Mouse (Mus musculus) heart, postnatal 0 days (tissue): Measurements from ENCODE around the gene Helz.

Source experiments
- CTCF ChIP-seq: IDR thresholded peaks from 2 replicates; pipeline ENCODE4 v1.5.1; 2016; ENCODE audit warnings: antibody characterized with exemption, control low read depth, low read depth
- EP300 ChIP-seq: IDR thresholded peaks from 2 replicates; pipeline ENCODE4 v1.6.1; 2016; ENCODE audit warnings: antibody characterized with exemption, low read depth

- TF ChIP-seq EP300 (no peak), CTCF (no peak)
Measured at GRCm38 (mm10) chr11:107738418-107739099, 190.8 kb downstream of the Helz start.
